ENCODE assay signal across 32 mouse cellular contexts in the genomic region with DNA sequence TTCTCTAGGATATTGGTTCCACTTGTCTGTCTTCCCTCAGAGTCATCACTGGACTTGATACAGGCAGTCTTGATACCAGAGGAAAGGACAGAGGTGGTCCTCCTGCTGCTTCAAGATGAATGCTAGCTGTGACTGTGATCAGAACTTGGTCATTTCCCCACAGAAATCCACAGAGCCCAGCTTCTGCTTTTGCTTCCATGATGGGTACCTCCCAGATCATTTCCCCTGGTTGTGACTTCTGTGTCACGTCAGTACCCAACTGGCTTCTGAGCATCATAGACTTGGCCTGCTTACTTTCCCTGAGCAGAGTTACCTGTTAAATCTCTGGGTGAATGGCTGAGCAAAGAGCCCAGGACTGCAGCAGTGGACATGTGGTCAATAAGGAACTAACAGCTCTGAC. TPM values are rescaled to one million over a fixed set of nuclear protein-coding genes. Genes with fewer than 3 reads are reported as not detected.
"Had no signal": no experiment of that assay in that cellular context is flagged by ENCODE, and none has a peak within 500 bp of the region (broad histone marks: within the 10 kb centered on the region; RNA-seq: fewer than 3 reads in every experiment).

No protein-coding gene starts in this region.

- H3K4me3 ChIP-seq: layer of hippocampus, adult 2 months; left cerebral cortex, adult 2 months; liver, embryonic 13.5 days; neural tube, embryonic 12.5 days; neural tube, embryonic 15.5 days; stomach, embryonic 15.5 days had no signal

- DNase-seq: kidney, adult 2 months; kidney, postnatal 25 days; layer of hippocampus, adult 9-11 months; liver, embryonic 13.5 days; lung, adult 2 months; lung, postnatal 14 days; midbrain, embryonic 14.5 days; right cerebral cortex, adult 18-20 months; right cerebral cortex, postnatal 14 days; right cerebral cortex, postnatal 4 days; thymus, postnatal 25 days had no signal

- H3K27ac ChIP-seq: kidney, postnatal 0 days; layer of hippocampus, adult 2 months; left cerebral cortex, adult 2 months; liver, embryonic 13.5 days; macrophage; neural tube, embryonic 12.5 days; neural tube, embryonic 15.5 days; stomach, embryonic 15.5 days had no signal

- H3K4me2 ChIP-seq: liver, embryonic 13.5 days; midbrain, embryonic 11.5 days; neural tube, embryonic 12.5 days; neural tube, embryonic 15.5 days; stomach, embryonic 15.5 days had no signal

- H3K27me3 ChIP-seq: liver, embryonic 13.5 days; neural tube, embryonic 12.5 days; neural tube, embryonic 15.5 days; stomach, embryonic 15.5 days had no signal

- H3K36me3 ChIP-seq: liver, embryonic 13.5 days; neural tube, embryonic 12.5 days; neural tube, embryonic 15.5 days; stomach, embryonic 15.5 days had no signal

- H3K9me3 ChIP-seq: liver, embryonic 13.5 days; neural tube, embryonic 12.5 days; neural tube, embryonic 15.5 days; stomach, embryonic 15.5 days had no signal

- H3K4me1 ChIP-seq: neural tube, embryonic 12.5 days; neural tube, embryonic 15.5 days; stomach, embryonic 15.5 days had no signal

- H3K9ac ChIP-seq: liver, embryonic 13.5 days; neural tube, embryonic 12.5 days; neural tube, embryonic 15.5 days; stomach, embryonic 15.5 days had no signal

RNA-seq across cellular contexts. Expression of gene 5330417H12Rik, which starts 17.2 kb away (rescaled TPM):
- total RNA-seq: layer of hippocampus, adult 2 months; layer of hippocampus, postnatal 25 days; left cerebral cortex, adult 2 months; left cerebral cortex, postnatal 10 days; left cerebral cortex, postnatal 36 days; liver, adult 2 months; megakaryocyte-erythroid progenitor cell, adult 5-6 weeks; midbrain, postnatal 0 days had no signal
- polyA plus RNA-seq: kidney, adult 2 months; kidney, embryonic 14.5 days; kidney, postnatal 0 days; large intestine, adult 2 months; limb, embryonic 11.5 days; limb, embryonic 14.5 days; liver, adult 2 months; liver, embryonic 13.5 days; liver, embryonic 16.5 days; lung, adult 2 months; lung, embryonic 16.5 days; macrophage; midbrain, embryonic 11.5 days; midbrain, embryonic 14.5 days; midbrain, postnatal 0 days; neural tube, embryonic 12.5 days; neural tube, embryonic 15.5 days; stomach, embryonic 15.5 days; thymus, postnatal 0 days had no signal

RNA-seq across cellular contexts. Expression of gene Olfml1, which starts 40.5 kb away (rescaled TPM):
- total RNA-seq: megakaryocyte-erythroid progenitor cell, adult 5-6 weeks had no signal
- polyA plus RNA-seq: macrophage had no signal
